Mouse (Mus musculus): ENCODE data around the gene Olfr1191-ps1. TPM values are rescaled to one million over a fixed set of nuclear protein-coding genes. Genes with fewer than 3 reads are reported as not detected.
"Not testable (repeated sequence)": the region's sequence is repeated elsewhere in the genome, so short reads cannot be mapped to it uniquely, and the experiment has no call there.

Gene Olfr1191-ps1
- not detected in 2 replicates for polyA plus RNA-seq (2015; fragmentation: Nextera tagmentation; extraction: Ambion mirVana)

- H3K27ac ChIP-seq; H3K4me1 ChIP-seq; H3K4me2 ChIP-seq; H3K27me3 ChIP-seq (replicated peaks); ATAC-seq (ENCODE audit: insufficient read depth, low FRiP score, low read depth); H3K36me3 ChIP-seq; H3K9ac ChIP-seq; H3K4me3 ChIP-seq (replicated peaks); H3K9me3 ChIP-seq: not testable (repeated sequence)
- WGBS = 88% methylated on average over 1 of the region's 1 CpGs
These were observed at the start of gene Olfr1191-ps1 for GRCm38 (mm10) chr2:88640242-88640641. TSS of gene Olfr1191-ps1 (plus strand) at chr2:88640542.

GRCm38 (mm10) chr2:88648209-88648608 lies 7.9 kb downstream of the Olfr1191-ps1 start, which contains the start of gene Olfr1192-ps1:
TSS of gene Olfr1192-ps1 (plus strand) at chr2:88648509.
- Histone ChIP-seq H3K9me3 (no peaks in the 10 kb centered on the region), H3K36me3 (no peaks in the 10 kb centered on the region), H3K27ac (no peak within 1 kb of the TSS), H3K4me2 (no peak within 1 kb of the TSS), H3K27me3 (replicated peaks) (no peaks in the 10 kb centered on the region), H3K4me1 (no peaks in the 10 kb centered on the region), H3K9ac (no peak within 1 kb of the TSS), H3K4me3 (replicated peaks) (no peak within 1 kb of the TSS)
- no peak for ATAC-seq (ENCODE audit: insufficient read depth, low FRiP score, low read depth)
- WGBS = 27% methylated on average over 1 of the region's 1 CpGs

GRCm38 (mm10) chr2:88675328-88675727 lies 35.0 kb downstream of the Olfr1191-ps1 start, which contains the start of gene Olfr1193:
TSS of gene Olfr1193 (plus strand) at chr2:88675628.
- not testable (repeated sequence) for H3K9me3 ChIP-seq; H3K27me3 ChIP-seq (replicated peaks); H3K36me3 ChIP-seq; H3K27ac ChIP-seq; ATAC-seq (ENCODE audit: insufficient read depth, low FRiP score, low read depth); H3K4me3 ChIP-seq (replicated peaks); H3K9ac ChIP-seq; H3K4me2 ChIP-seq; H3K4me1 ChIP-seq

GRCm38 (mm10) chr2:88689087-88689486 lies 48.7 kb downstream of the Olfr1191-ps1 start, which contains the start of gene Olfr1195:
TSS of gene Olfr1195 (minus strand) at chr2:88689187.
- Histone ChIP-seq H3K27me3 (replicated peaks) (no peaks in the 10 kb centered on the region), H3K9ac (no peak within 1 kb of the TSS), H3K4me1 (no peaks in the 10 kb centered on the region), H3K36me3 (no peaks in the 10 kb centered on the region), H3K9me3 (no peaks in the 10 kb centered on the region), H3K4me2 (no peak within 1 kb of the TSS), H3K27ac (no peak within 1 kb of the TSS), H3K4me3 (replicated peaks) (no peak within 1 kb of the TSS)
- ATAC-seq (ENCODE audit: insufficient read depth, low FRiP score, low read depth) = no peak

Other genes starting within 250 kb of the Olfr1191-ps1 start
- gene Olfr1179, start 234.1 kb upstream of the Olfr1191-ps1 start, polyA plus RNA-seq (2015; fragmentation: Nextera tagmentation; extraction: Ambion mirVana) = not detected in 2 replicates
- gene Olfr1180, start 221.4 kb upstream of the Olfr1191-ps1 start, polyA plus RNA-seq (2015; fragmentation: Nextera tagmentation; extraction: Ambion mirVana) = not detected in 2 replicates
- gene Olfr1181, start 214.4 kb upstream of the Olfr1191-ps1 start, polyA plus RNA-seq (2015; fragmentation: Nextera tagmentation; extraction: Ambion mirVana) = not detected in 2 replicates
- gene Gm13757, start 191.4 kb upstream of the Olfr1191-ps1 start, polyA plus RNA-seq (2015; fragmentation: Nextera tagmentation; extraction: Ambion mirVana) = not detected in 2 replicates
- gene Olfr1183, start 185.7 kb upstream of the Olfr1191-ps1 start, polyA plus RNA-seq (2015; fragmentation: Nextera tagmentation; extraction: Ambion mirVana) = not detected in 2 replicates
- gene Olfr1184, start 156.9 kb upstream of the Olfr1191-ps1 start, polyA plus RNA-seq (2015; fragmentation: Nextera tagmentation; extraction: Ambion mirVana) = not detected in 2 replicates
- not detected in 2 replicates for gene Olfr1185-ps1, start 147.2 kb upstream of the Olfr1191-ps1 start, polyA plus RNA-seq (2015; fragmentation: Nextera tagmentation; extraction: Ambion mirVana)
- not detected in 2 replicates for gene Olfr1186, start 122.0 kb upstream of the Olfr1191-ps1 start, polyA plus RNA-seq (2015; fragmentation: Nextera tagmentation; extraction: Ambion mirVana)
- gene Olfr1188, start 83.6 kb upstream of the Olfr1191-ps1 start, polyA plus RNA-seq (2015; fragmentation: Nextera tagmentation; extraction: Ambion mirVana) = not detected in 2 replicates
- gene Olfr1189, start 54.1 kb upstream of the Olfr1191-ps1 start, polyA plus RNA-seq (2015; fragmentation: Nextera tagmentation; extraction: Ambion mirVana) = not detected in 2 replicates
- not detected in 2 replicates for gene Olfr1192-ps1, start 8.0 kb downstream of the Olfr1191-ps1 start, polyA plus RNA-seq (2015; fragmentation: Nextera tagmentation; extraction: Ambion mirVana)
- not detected in 2 replicates for gene Olfr1193, start 35.1 kb downstream of the Olfr1191-ps1 start, polyA plus RNA-seq (2015; fragmentation: Nextera tagmentation; extraction: Ambion mirVana)
- gene Olfr1195, start 48.6 kb downstream of the Olfr1191-ps1 start, polyA plus RNA-seq (2015; fragmentation: Nextera tagmentation; extraction: Ambion mirVana) = not detected in 2 replicates
- not detected in 2 replicates for gene Olfr1196, start 64.1 kb downstream of the Olfr1191-ps1 start, polyA plus RNA-seq (2015; fragmentation: Nextera tagmentation; extraction: Ambion mirVana)
- gene Olfr1197, start 91.8 kb downstream of the Olfr1191-ps1 start, polyA plus RNA-seq (2015; fragmentation: Nextera tagmentation; extraction: Ambion mirVana) = not detected in 2 replicates
- not detected in 2 replicates for gene Olfr1198, start 110.8 kb downstream of the Olfr1191-ps1 start, polyA plus RNA-seq (2015; fragmentation: Nextera tagmentation; extraction: Ambion mirVana)
- gene Olfr1199, start 119.9 kb downstream of the Olfr1191-ps1 start, polyA plus RNA-seq (2015; fragmentation: Nextera tagmentation; extraction: Ambion mirVana) = not detected in 2 replicates
- not detected in 2 replicates for gene Olfr1200, start 129.9 kb downstream of the Olfr1191-ps1 start, polyA plus RNA-seq (2015; fragmentation: Nextera tagmentation; extraction: Ambion mirVana)
- gene Olfr1201, start 152.5 kb downstream of the Olfr1191-ps1 start, polyA plus RNA-seq (2015; fragmentation: Nextera tagmentation; extraction: Ambion mirVana) = not detected in 2 replicates
- not detected in 2 replicates for gene Olfr1202, start 174.0 kb downstream of the Olfr1191-ps1 start, polyA plus RNA-seq (2015; fragmentation: Nextera tagmentation; extraction: Ambion mirVana)
- not detected in 2 replicates for gene Olfr1205, start 189.2 kb downstream of the Olfr1191-ps1 start, polyA plus RNA-seq (2015; fragmentation: Nextera tagmentation; extraction: Ambion mirVana)
- not detected in 2 replicates for gene Olfr1204, start 208.8 kb downstream of the Olfr1191-ps1 start, polyA plus RNA-seq (2015; fragmentation: Nextera tagmentation; extraction: Ambion mirVana)
- not detected in 2 replicates for gene Olfr1206, start 222.7 kb downstream of the Olfr1191-ps1 start, polyA plus RNA-seq (2015; fragmentation: Nextera tagmentation; extraction: Ambion mirVana)

All from stomach, embryonic 15.5 days (tissue).